8 mouse cellular contexts compared by ENCODE assay signal in the genomic region with DNA sequence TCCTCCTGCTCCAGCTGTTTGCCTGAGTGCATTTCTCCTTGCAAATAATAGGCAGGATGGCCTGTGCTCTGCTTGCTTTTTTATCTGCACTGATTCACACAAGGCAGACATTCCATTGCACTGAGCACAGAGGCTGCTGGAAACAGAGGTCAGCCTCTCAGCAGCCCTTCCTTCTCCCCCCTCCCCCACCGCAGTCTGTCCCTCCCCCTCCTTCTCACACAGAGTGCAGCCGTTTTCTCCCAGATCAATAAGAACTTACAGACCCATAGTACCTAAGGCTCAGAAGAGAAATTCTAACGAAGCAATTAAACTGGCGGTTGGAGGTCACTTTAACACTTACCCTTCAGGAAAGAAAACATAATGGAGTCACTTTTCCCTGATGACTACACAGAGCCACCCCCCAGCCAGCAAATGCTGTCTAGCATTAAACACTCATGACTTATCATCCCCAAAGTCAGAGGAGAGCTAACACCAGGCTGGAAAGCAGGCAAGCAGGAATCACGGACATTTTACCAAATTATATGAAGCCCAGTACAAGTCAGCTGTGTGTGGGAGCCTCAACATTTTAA.
DNase-seq lines count a peak whose midpoint lies in the region; ATAC-seq and TF ChIP-seq lines count a peak whose summit lies in the region.

No protein-coding gene starts in this region.

- WGBS in hindbrain, embryonic 16.5 days: 4% methylated on average over 5 of the region's 5 CpGs
- WGBS in liver, embryonic 16.5 days (ENCODE audit: insufficient replicate concordance): 17% methylated on average over 5 of the region's 5 CpGs

- intact Hi-C loops in left cerebral cortex, adult 2 months (cut with DNase I): no loop called here

- H3K9ac ChIP-seq in hindbrain, embryonic 16.5 days (ENCODE audit: low read depth, low read length): no peak overlapping the region
- no peak overlapping the region for H3K9ac ChIP-seq in liver, embryonic 16.5 days (ENCODE audit: low read depth, low read length)

- peak; percentile 39 for DNase-seq in gastrocnemius, adult 18-20 months (ENCODE audit: low spot score)
- peak; percentile 73 for DNase-seq in retina, postnatal 1 day
- no peak for DNase-seq in left cerebral cortex, adult 2 months (ENCODE audit: extremely low spot score in 1 of 2, low spot score in 2 of 2)

- no peak overlapping the region for H3K4me2 ChIP-seq in hindbrain, embryonic 16.5 days (ENCODE audit: low read length)
- H3K4me2 ChIP-seq in liver, embryonic 16.5 days (ENCODE audit: low read depth, low read length): peak overlapping the region; percentile 4; the same call in 1 of the 2 replicates

- peak overlapping the region; percentile 73 for H3K4me3 ChIP-seq in megakaryocyte, embryonic 14.5 days (replicated peaks)
- H3K4me3 ChIP-seq in hindbrain, embryonic 16.5 days (ENCODE audit: low read length): no peak overlapping the region
- no peak overlapping the region for H3K4me3 ChIP-seq in liver, embryonic 16.5 days (ENCODE audit: low read depth, low read length)
- H3K4me3 ChIP-seq in left cerebral cortex, adult 2 months: no peak overlapping the region

- peaks cover 15% of the 10 kb centered on the region for H3K4me1 ChIP-seq in megakaryocyte, embryonic 14.5 days
- peaks cover 12% of the 10 kb centered on the region for H3K4me1 ChIP-seq in hindbrain, embryonic 16.5 days (ENCODE audit: control insufficient read depth, insufficient read depth, low read depth, low read length)
- H3K4me1 ChIP-seq in liver, embryonic 16.5 days (ENCODE audit: control insufficient read depth, low read depth, low read length): no peaks in the 10 kb centered on the region; the same call in none of the 2 replicates

- TF ChIP-seq CTCF in left cerebral cortex, adult 2 months (IDR thresholded peaks at IDR 0.05): no peak

- H3K27me3 ChIP-seq in megakaryocyte, embryonic 14.5 days (replicated peaks): no peaks in the 10 kb centered on the region
- H3K27me3 ChIP-seq in hindbrain, embryonic 16.5 days (replicated peaks; ENCODE audit: control insufficient read depth, insufficient read depth, low read length): no peaks in the 10 kb centered on the region
- no peaks in the 10 kb centered on the region for H3K27me3 ChIP-seq in liver, embryonic 16.5 days (ENCODE audit: control insufficient read depth, insufficient read depth, low read depth, low read length)

- no peaks in the 10 kb centered on the region for H3K9me3 ChIP-seq in megakaryocyte, embryonic 14.5 days
- H3K9me3 ChIP-seq in hindbrain, embryonic 16.5 days (ENCODE audit: control insufficient read depth, low read length): no peaks in the 10 kb centered on the region
- H3K9me3 ChIP-seq in liver, embryonic 16.5 days (replicated peaks; ENCODE audit: control insufficient read depth, low read length): no peaks in the 10 kb centered on the region

- no peak for ATAC-seq in megakaryocyte, adult 5-6 weeks (ENCODE audit: poor library complexity, severe bottlenecking)
- ATAC-seq in hindbrain, embryonic 16.5 days: peak; percentile 89
- ATAC-seq in liver, embryonic 16.5 days (ENCODE audit: low read depth): peak; percentile 86
- no peak for ATAC-seq in monocyte, adult 5-6 weeks (replicated peaks; ENCODE audit: insufficient number of reproducible peaks, low FRiP score, low TSS enrichment, poor library complexity, severe bottlenecking)

- H3K27ac ChIP-seq in hindbrain, embryonic 16.5 days (ENCODE audit: low read depth, low read length): peak overlapping the region; percentile 59
- no peak overlapping the region for H3K27ac ChIP-seq in liver, embryonic 16.5 days (ENCODE audit: low read length)
- H3K27ac ChIP-seq in left cerebral cortex, adult 2 months: no peak overlapping the region

- H3K36me3 ChIP-seq in megakaryocyte, embryonic 14.5 days (replicated peaks; ENCODE audit: low read length): no peaks in the 10 kb centered on the region
- H3K36me3 ChIP-seq in hindbrain, embryonic 16.5 days (ENCODE audit: control insufficient read depth, insufficient read depth, low read length): no peaks in the 10 kb centered on the region
- no peaks in the 10 kb centered on the region for H3K36me3 ChIP-seq in liver, embryonic 16.5 days (ENCODE audit: control insufficient read depth, insufficient read depth)

Comparison
In these comparisons a context has a peak if more than half of its experiments do, and no peak if none do; other contexts are left out.
1. ATAC-seq: peak in hindbrain, embryonic 16.5 days (single experiment) and liver, embryonic 16.5 days (single experiment); none in megakaryocyte, adult 5-6 weeks (single experiment) and monocyte, adult 5-6 weeks (single experiment).
2. DNase-seq: peak in gastrocnemius, adult 18-20 months (single experiment) and retina, postnatal 1 day (single experiment); none in left cerebral cortex, adult 2 months (0 of 2).